Mouse (Mus musculus): Measurements from ENCODE around the gene Vac14. TPM values are rescaled to one million over a fixed set of nuclear protein-coding genes. Genes with fewer than 3 reads are reported as not detected.

Gene Vac14
- total and polyA plus RNA-seq, 2 experiments from 2014 or later, result 28.1 to 36.1 TPM

- 95% methylated on average over 3 of the region's 3 CpGs for WGBS
- Histone ChIP-seq H3K4me3 (ENCODE audit: low read depth, low read length) (no peak overlapping the region), H3K27me3 (ENCODE audit: insufficient read depth, low read length) (no peaks in the 10 kb centered on the region), H3K27ac (ENCODE audit: low read depth, low read length) (no peak overlapping the region), H3K9me3 (ENCODE audit: low read length) (no peaks in the 10 kb centered on the region), H3K4me2 (ENCODE audit: low read depth) (no peak overlapping the region), H3K36me3 (ENCODE audit: insufficient read depth) (peaks cover 40% of the 10 kb centered on the region), H3K9ac (no peak overlapping the region), H3K4me1 (ENCODE audit: insufficient read depth) (no peaks in the 10 kb centered on the region)
- no peak for ATAC-seq
- DNase-seq, result no peak
- TF ChIP-seq CTCF (IDR thresholded peaks at IDR 0.05; ENCODE audit: low read depth), result no peak
Measured at GRCm38 (mm10) chr8:110648577-110648976, 30.2 kb downstream of the Vac14 start.

- no peak for TF ChIP-seq CTCF (IDR thresholded peaks at IDR 0.05; ENCODE audit: low read depth)
- Histone ChIP-seq H3K36me3 (ENCODE audit: insufficient read depth) (peaks cover 37% of the 10 kb centered on the region), H3K27ac (ENCODE audit: low read depth, low read length) (no peak overlapping the region), H3K9me3 (ENCODE audit: low read length) (no peaks in the 10 kb centered on the region), H3K27me3 (ENCODE audit: insufficient read depth, low read length) (no peaks in the 10 kb centered on the region), H3K4me2 (ENCODE audit: low read depth) (no peak overlapping the region), H3K9ac (no peak overlapping the region), H3K4me1 (ENCODE audit: insufficient read depth) (no peaks in the 10 kb centered on the region), H3K4me3 (ENCODE audit: low read depth, low read length) (no peak overlapping the region)
- WGBS, result 88% methylated on average over 6 of the region's 6 CpGs
- no peak for DNase-seq
- no peak for ATAC-seq
Measured at GRCm38 (mm10) chr8:110649286-110649685, 30.9 kb downstream of the Vac14 start.

GRCm38 (mm10) chr8:110650838-110651237, 32.5 kb downstream of the Vac14 start:
- TF ChIP-seq CTCF (IDR thresholded peaks at IDR 0.05; ENCODE audit: low read depth), result peak; percentile 31
- WGBS, result 86% methylated on average over 9 of the region's 9 CpGs
- Histone ChIP-seq H3K27ac (ENCODE audit: low read depth, low read length) (no peak overlapping the region), H3K4me2 (ENCODE audit: low read depth) (no peak overlapping the region), H3K9ac (no peak overlapping the region), H3K4me1 (ENCODE audit: insufficient read depth) (no peaks in the 10 kb centered on the region), H3K4me3 (ENCODE audit: low read depth, low read length) (no peak overlapping the region), H3K27me3 (ENCODE audit: insufficient read depth, low read length) (no peaks in the 10 kb centered on the region), H3K36me3 (ENCODE audit: insufficient read depth) (peaks cover 26% of the 10 kb centered on the region), H3K9me3 (ENCODE audit: low read length) (no peaks in the 10 kb centered on the region)
- ATAC-seq (no peak; the same call in 1 of the 2 replicates), DNase-seq (no peak)

- no peak overlapping the region for H3K4me3 ChIP-seq (ENCODE audit: low read depth, low read length)
- peaks cover 25% of the 10 kb centered on the region for H3K36me3 ChIP-seq (ENCODE audit: insufficient read depth)
- TF ChIP-seq CTCF (IDR thresholded peaks at IDR 0.05; ENCODE audit: low read depth), result no peak
- H3K9me3 ChIP-seq (ENCODE audit: low read length), result no peaks in the 10 kb centered on the region
- H3K27ac ChIP-seq (ENCODE audit: low read depth, low read length), result no peak overlapping the region
- 0 out of 2 replicates have a peak overlapping the region, but pooled peaks have one; percentile 6 for H3K9ac ChIP-seq
- 82% methylated on average over 4 of the region's 4 CpGs for WGBS
- DNase-seq (no peak), ATAC-seq (no peak)
- no peaks in the 10 kb centered on the region for H3K4me1 ChIP-seq (ENCODE audit: insufficient read depth)
- H3K27me3 ChIP-seq (ENCODE audit: insufficient read depth, low read length), result no peaks in the 10 kb centered on the region
- no peak overlapping the region for H3K4me2 ChIP-seq (ENCODE audit: low read depth)
Measured at GRCm38 (mm10) chr8:110651847-110652246, 33.5 kb downstream of the Vac14 start.

GRCm38 (mm10) chr8:110654075-110655060, 36.0 kb downstream of the Vac14 start:
- 0 out of 2 replicates have a peak overlapping the region, but pooled peaks have one; percentile 29 for H3K27ac ChIP-seq (ENCODE audit: low read depth, low read length)
- 41% methylated on average over 9 of the region's 9 CpGs for WGBS
- DNase-seq, result peak; percentile 8

GRCm38 (mm10) chr8:110655827-110656226, 37.4 kb downstream of the Vac14 start:
- Histone ChIP-seq H3K4me3 (ENCODE audit: low read depth, low read length) (no peak overlapping the region), H3K27ac (ENCODE audit: low read depth, low read length) (peak overlapping the region; percentile 71), H3K4me2 (ENCODE audit: low read depth) (no peak overlapping the region), H3K27me3 (ENCODE audit: insufficient read depth, low read length) (no peaks in the 10 kb centered on the region), H3K9me3 (ENCODE audit: low read length) (no peaks in the 10 kb centered on the region), H3K9ac (no peak overlapping the region), H3K4me1 (ENCODE audit: insufficient read depth) (no peaks in the 10 kb centered on the region), H3K36me3 (ENCODE audit: insufficient read depth) (peaks cover 29% of the 10 kb centered on the region)
- DNase-seq (peak; percentile 77), ATAC-seq (peak; percentile 86)
- TF ChIP-seq CTCF (IDR thresholded peaks at IDR 0.05; ENCODE audit: low read depth), result no peak
- 44% methylated on average over 1 of the region's 1 CpGs for WGBS

More at GRCm38 (mm10) chr8:110654075-110655060, 36.0 kb downstream of the Vac14 start:
- Histone ChIP-seq H3K27me3 (ENCODE audit: insufficient read depth, low read length) (no peaks in the 10 kb centered on the region), H3K4me2 (ENCODE audit: low read depth) (no peak overlapping the region), H3K36me3 (ENCODE audit: insufficient read depth) (peaks cover 38% of the 10 kb centered on the region), H3K9me3 (ENCODE audit: low read length) (no peaks in the 10 kb centered on the region), H3K4me1 (ENCODE audit: insufficient read depth) (no peaks in the 10 kb centered on the region), H3K4me3 (ENCODE audit: low read depth, low read length) (no peak overlapping the region), H3K9ac (no peak overlapping the region)
- no peak for TF ChIP-seq CTCF (IDR thresholded peaks at IDR 0.05; ENCODE audit: low read depth)
- ATAC-seq, result no peak

- no peak for TF ChIP-seq CTCF (IDR thresholded peaks at IDR 0.05; ENCODE audit: low read depth)
- DNase-seq (no peak), ATAC-seq (no peak)
- Histone ChIP-seq H3K4me1 (ENCODE audit: insufficient read depth) (no peaks in the 10 kb centered on the region), H3K27ac (ENCODE audit: low read depth, low read length) (no peak overlapping the region), H3K4me3 (ENCODE audit: low read depth, low read length) (no peak overlapping the region), H3K4me2 (ENCODE audit: low read depth) (no peak overlapping the region), H3K36me3 (ENCODE audit: insufficient read depth) (peaks cover 22% of the 10 kb centered on the region; the same call in 1 of the 2 replicates), H3K9me3 (ENCODE audit: low read length) (no peaks in the 10 kb centered on the region), H3K27me3 (ENCODE audit: insufficient read depth, low read length) (no peaks in the 10 kb centered on the region), H3K9ac (no peak overlapping the region)
- WGBS, result 94% methylated on average over 2 of the region's 2 CpGs
Measured at GRCm38 (mm10) chr8:110657661-110658060, 39.3 kb downstream of the Vac14 start.

Data from forebrain, postnatal 0 days (tissue).